6 mouse cellular contexts compared by ENCODE assay signal in genomic region chr6:139769744-139770473, GRCm38 (mm10).
"Had no signal": no experiment of that assay in that cellular context is flagged by ENCODE, and none has a peak within 500 bp of the region (broad histone marks: within the 10 kb centered on the region; RNA-seq: fewer than 3 reads in every experiment).

No protein-coding gene starts in this region.

- DNase-seq: kidney, postnatal 14 days; liver; lung, adult 2 months; lung, postnatal 36 days; right cerebral cortex, postnatal 14 days; thymus, postnatal 4 days had no signal
